Mouse (Mus musculus) thymus, adult 2 months (tissue): ENCODE measurements around the gene Gm10961. TPM values are rescaled to one million over a fixed set of nuclear protein-coding genes. Genes with fewer than 3 reads are reported as not detected.

ENCODE experiments used
- DNase-seq: peaks from one replicate; pipeline ENCODE4 v3.0.0; 2021
- H3K27ac ChIP-seq: fragments of 200-500 bp; 2 replicates; pipeline ENCODE4 v1.5.1; 2012; ENCODE audit warnings: low read length, control low read depth; ENCODE audit not compliant: control insufficient read depth, insufficient read depth
- H3K27me3 ChIP-seq: fragments of 200-500 bp; 2 replicates; pipeline ENCODE4 v1.6.1; 2012; ENCODE audit warnings: mild to moderate bottlenecking, low read length, moderate library complexity, mixed read lengths; ENCODE audit not compliant: control insufficient read depth, insufficient read depth
- H3K36me3 ChIP-seq: fragments of 200-500 bp; 2 replicates; pipeline ENCODE4 v1.6.1; 2012; ENCODE audit warnings: mild to moderate bottlenecking, low read length, moderate library complexity; ENCODE audit not compliant: control insufficient read depth, insufficient read depth
- H3K4me1 ChIP-seq: fragments of 200-500 bp; replicated peaks from 2 replicates; pipeline ENCODE4 v1.6.1; 2012; ENCODE audit warnings: low read length; ENCODE audit not compliant: control insufficient read depth, insufficient read depth
- H3K4me3 ChIP-seq: fragments of 200-500 bp; 2 replicates; pipeline ENCODE4 v1.5.1; 2012; ENCODE audit warnings: mild to moderate bottlenecking, low read length, control low read depth, moderate library complexity; ENCODE audit not compliant: control insufficient read depth, insufficient read depth
- CTCF ChIP-seq: fragments of 200-500 bp; IDR thresholded peaks from 2 replicates; pipeline ENCODE4 v1.5.1; 2012; ENCODE audit warnings: mild to moderate bottlenecking, control low read depth, low read length, moderate library complexity, borderline replicate concordance; ENCODE audit not compliant: control insufficient read depth, poor library complexity, insufficient read depth; ENCODE audit errors: extremely low read depth
- POLR2A ChIP-seq: fragments of 200-500 bp; IDR thresholded peaks from 2 replicates; pipeline ENCODE4 v1.6.1; 2012; ENCODE audit warnings: mild to moderate bottlenecking, low read length, control low read depth, moderate library complexity; ENCODE audit not compliant: control insufficient read depth, poor library complexity, insufficient read depth; ENCODE audit errors: extremely low read depth
- WGBS: fragments of 180-500 bp; shearing (Covaris S2); methylation state at CpG from one replicate; pipeline ENCODE4 v1.1.7; 2018; 5-methylcytosine and 5-hydroxymethylcytosine counted together
- polyA plus RNA-seq: library from polyadenylated mRNA; depleted of rRNA; stranded (reverse); fragments of >200 nt; gene quantifications from 2 replicates; pipeline ENCODE4 v1.2.3, GENCODE M21; 2012

Gm10961 gene
- polyA plus RNA-seq, 1 experiment: not detected

DNA sequence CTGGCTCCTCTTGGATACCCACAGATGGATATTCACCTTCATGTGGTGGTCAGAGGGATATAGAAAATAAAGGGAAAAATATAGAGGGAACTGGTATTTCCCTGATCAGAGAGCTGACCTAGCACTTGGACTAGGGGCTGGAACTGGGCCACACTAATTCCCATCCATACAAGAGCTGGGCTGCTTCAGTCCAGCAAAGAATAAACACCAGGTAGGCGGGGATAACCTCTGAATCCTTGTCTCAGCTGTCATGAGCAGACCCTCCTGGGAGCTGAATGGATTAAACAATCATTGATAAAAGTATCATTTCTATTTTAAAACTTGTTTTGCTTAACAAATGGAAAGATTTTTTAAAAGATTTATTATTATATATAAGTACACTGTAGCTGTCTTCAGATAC lies 39.5 kb upstream of the Gm10961 start:
- no peak overlapping the region for H3K27ac ChIP-seq
- TF ChIP-seq CTCF (no peak), POLR2A (no peak)
- 81% methylated on average over 1 of the region's 1 CpGs for WGBS
- no peaks in the 10 kb centered on the region for H3K36me3 ChIP-seq
- no peak overlapping the region for H3K4me3 ChIP-seq
- no peak for DNase-seq
- peaks cover 13% of the 10 kb centered on the region for H3K27me3 ChIP-seq
- no peaks in the 10 kb centered on the region for H3K4me1 ChIP-seq

DNA sequence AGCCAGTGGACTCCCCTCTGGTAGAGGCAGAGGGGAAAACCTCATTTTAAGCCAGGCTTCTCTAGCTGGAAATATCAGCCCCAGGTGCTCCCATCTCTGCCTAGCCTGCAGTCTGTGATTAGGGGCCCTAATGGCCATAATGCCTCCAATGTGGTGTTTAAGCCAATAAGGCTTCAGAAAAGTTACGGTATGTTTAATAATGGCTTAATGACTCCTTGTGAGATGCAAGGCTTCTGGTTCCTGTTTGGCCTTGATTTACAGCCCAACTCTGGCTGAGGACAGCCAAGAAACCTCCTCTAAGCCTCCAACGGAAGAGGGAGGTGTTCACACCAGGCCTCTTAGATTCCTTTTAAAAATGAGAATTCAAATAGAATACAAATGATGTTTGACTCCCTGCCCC lies 37.5 kb upstream of the Gm10961 start:
- peaks cover 18% of the 10 kb centered on the region for H3K27me3 ChIP-seq
- H3K27ac ChIP-seq: no peak overlapping the region
- TF ChIP-seq POLR2A (no peak), CTCF (no peak)
- H3K36me3 ChIP-seq: no peaks in the 10 kb centered on the region
- WGBS: 27% methylated on average over 2 of the region's 2 CpGs
- no peak overlapping the region for H3K4me3 ChIP-seq
- no peak for DNase-seq
- no peaks in the 10 kb centered on the region for H3K4me1 ChIP-seq

DNA sequence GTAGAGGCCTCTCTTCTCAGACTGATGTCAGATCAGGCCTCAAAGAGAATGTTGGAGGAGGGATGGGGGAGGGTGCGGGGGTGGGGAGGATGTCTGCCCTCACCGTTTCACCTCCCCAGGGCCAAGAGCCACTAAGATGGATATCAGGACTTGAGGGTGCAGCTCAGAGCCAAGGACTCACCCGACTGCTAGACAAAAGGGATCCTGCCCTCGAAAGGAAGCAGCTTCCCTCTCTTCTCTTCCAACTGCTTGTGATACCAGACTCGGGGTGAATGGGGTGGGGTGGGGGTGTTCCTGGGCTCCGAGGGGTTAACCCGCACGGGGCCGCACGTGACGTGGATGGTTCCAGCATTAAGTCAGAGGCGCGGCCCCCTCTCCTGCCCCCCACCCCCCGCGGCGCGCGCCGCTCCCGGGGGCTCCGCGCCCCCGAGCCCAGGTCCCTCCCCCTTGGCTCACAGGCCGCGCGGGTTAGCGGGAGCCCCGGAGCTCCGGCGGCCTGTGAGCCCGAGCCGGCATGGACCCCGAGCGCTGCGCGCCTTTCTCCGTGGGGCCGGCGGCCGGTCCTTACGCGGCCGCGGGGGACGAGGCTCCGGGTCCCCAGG lies 36.4 kb upstream of the Gm10961 start, which contains the start of gene Alx3:
Gene Alx3 (plus strand): TSS at position 370 of the 602 bp plus-strand sequence.
- TF ChIP-seq CTCF (no peak), POLR2A (no peak)
- H3K36me3 ChIP-seq: no peaks in the 10 kb centered on the region
- 3% methylated on average over 46 of the region's 46 CpGs for WGBS
- H3K4me3 ChIP-seq: no peak within 1 kb of the TSS
- DNase-seq: no peak
- H3K4me1 ChIP-seq: no peaks in the 10 kb centered on the region
- H3K27me3 ChIP-seq: peaks cover 18% of the 10 kb centered on the region
- H3K27ac ChIP-seq: no peak within 1 kb of the TSS

DNA sequence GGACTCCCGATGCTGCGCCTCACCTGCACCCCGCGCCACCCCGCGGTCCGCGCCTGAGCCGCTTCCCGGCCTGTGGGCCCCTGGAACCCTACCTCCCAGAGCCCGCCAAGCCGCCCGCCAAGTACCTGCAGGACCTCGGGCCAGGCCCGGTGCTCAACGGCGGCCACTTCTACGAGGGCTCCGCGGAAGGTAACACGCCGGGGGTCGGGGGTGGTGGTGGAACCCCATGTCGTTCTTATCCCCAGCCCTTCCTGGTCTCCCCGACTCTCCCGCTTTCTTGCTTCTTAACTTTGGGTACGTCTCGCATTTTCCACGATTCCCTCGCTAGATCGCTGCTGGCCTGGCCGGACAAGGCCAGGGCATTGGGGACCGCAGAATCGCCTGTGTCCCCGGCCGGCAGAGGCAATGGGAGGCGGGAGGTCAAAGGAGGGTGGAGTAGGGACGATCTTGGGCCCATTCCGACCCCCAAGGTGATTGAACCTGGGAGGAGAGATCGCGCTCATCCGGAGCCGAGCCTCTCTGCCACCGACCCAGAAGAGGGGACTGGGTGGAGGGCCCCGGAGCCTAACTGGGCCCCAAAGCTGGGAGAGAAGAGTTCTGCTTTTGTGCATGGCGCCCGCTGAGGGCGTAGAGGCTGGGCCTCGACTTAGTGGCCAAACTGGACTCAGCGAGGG lies 35.7 kb upstream of the Gm10961 start:
- Histone ChIP-seq H3K4me1 (no peaks in the 10 kb centered on the region), H3K27ac (no peak overlapping the region), H3K27me3 (peaks cover 18% of the 10 kb centered on the region), H3K36me3 (no peaks in the 10 kb centered on the region), H3K4me3 (no peak overlapping the region)
- 5% methylated on average over 50 of the region's 50 CpGs for WGBS
- TF ChIP-seq POLR2A: no peak
- TF ChIP-seq CTCF: no peak
- no peak for DNase-seq

DNA sequence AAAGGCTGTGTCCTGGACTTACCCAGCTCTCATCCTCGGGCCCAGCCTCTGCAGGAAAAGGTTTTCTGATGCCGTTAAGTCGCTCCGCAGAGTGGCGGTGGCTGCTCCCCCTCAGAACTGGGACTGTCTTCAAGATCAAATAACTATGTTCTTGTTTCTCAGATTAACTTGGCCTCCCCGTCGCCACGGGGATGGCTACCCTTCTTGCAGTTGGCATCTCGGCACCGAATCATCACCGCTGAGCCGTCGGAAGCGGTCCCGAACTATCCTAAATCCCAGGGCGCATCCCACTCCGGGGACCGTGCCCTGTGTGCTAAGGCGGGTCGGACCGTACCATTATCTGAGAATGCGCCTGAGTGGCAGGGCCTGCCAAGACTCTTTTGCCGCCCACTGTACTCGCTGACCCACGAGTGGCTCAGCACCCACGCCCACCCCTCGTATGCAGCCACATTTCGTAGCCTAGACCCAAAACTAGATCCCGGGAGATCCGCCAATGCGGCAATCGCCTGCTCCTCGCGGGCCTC lies 35.1 kb upstream of the Gm10961 start:
- WGBS: 8% methylated on average over 34 of the region's 34 CpGs
- DNase-seq: no peak
- H3K36me3 ChIP-seq: no peaks in the 10 kb centered on the region
- H3K4me1 ChIP-seq: no peaks in the 10 kb centered on the region
- no peak for TF ChIP-seq CTCF
- H3K4me3 ChIP-seq: no peak overlapping the region
- H3K27ac ChIP-seq: no peak overlapping the region
- H3K27me3 ChIP-seq: peaks cover 18% of the 10 kb centered on the region

DNA sequence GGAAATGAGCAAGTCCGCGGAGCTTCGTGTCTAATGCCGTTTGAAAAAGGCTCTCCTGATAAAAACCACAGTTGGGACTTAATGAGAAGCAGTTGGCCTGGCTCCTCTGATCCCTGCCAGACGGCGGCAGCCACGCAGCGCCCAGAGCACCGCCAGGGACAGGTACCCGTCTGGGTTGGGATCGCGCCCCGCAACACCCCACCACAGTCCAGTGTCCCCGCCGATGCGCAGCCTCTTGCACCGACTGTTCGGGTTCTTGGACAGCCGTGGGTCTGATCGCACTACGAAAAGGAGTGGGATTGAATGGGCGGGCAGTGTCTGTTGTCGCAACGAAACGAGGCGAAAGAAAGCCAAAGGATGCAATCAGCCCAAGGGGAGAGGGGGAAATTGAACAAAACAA lies 34.6 kb upstream of the Gm10961 start:
- no peak for DNase-seq
- Histone ChIP-seq H3K27me3 (peaks cover 18% of the 10 kb centered on the region), H3K27ac (no peak overlapping the region), H3K4me1 (no peaks in the 10 kb centered on the region), H3K4me3 (no peak overlapping the region), H3K36me3 (no peaks in the 10 kb centered on the region)
- TF ChIP-seq CTCF (no peak), POLR2A (no peak)
- WGBS: 7% methylated on average over 26 of the region's 26 CpGs
